Mouse (Mus musculus): Measurements from ENCODE around the gene Kcnd3.

DNA sequence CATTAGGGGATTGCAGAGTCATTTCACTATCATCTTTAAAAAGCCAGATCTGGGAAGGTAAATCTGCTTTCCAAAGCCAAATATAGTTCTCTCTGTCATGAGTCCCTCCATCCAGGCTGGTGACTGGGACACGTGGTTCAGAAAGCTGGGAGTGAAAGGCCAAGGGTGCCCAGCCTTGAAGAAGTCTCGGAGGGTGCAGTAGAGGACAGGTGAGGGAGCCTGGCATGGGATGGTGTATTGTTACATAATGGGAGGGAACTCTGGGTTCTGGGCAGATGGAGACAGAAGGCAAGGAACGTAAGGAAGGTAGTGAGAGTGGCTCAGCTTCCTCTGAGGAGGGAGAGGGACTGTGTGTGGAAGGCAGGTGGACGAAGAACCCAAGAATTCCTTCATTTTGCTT lies 5.5 kb downstream of the Kcnd3 start:
- TF ChIP-seq POLR2A (IDR thresholded peaks at IDR 0.05; ENCODE audit: extremely low read depth, insufficient read depth, low read length) (no peak), CTCF (IDR thresholded peaks at IDR 0.05; ENCODE audit: extremely low read depth, insufficient read depth, low read length) (no peak)
